Mouse (Mus musculus) small intestine, adult 2 months (tissue): ENCODE results near the gene Sstr4. TPM values are rescaled to one million over a fixed set of nuclear protein-coding genes. Genes with fewer than 3 reads are reported as not detected.

Experiments
- H3K27ac ChIP-seq: fragments of 200-500 bp; 2 replicates; pipeline ENCODE4 v1.5.1; 2012; ENCODE audit warnings: low read depth, low read length, control low read depth, inconsistent platforms; ENCODE audit not compliant: insufficient read depth
- H3K27me3 ChIP-seq: fragments of 200-500 bp; 2 replicates; pipeline ENCODE4 v1.6.1; 2012; ENCODE audit warnings: mild to moderate bottlenecking, moderate library complexity, low read length, inconsistent platforms; ENCODE audit not compliant: control insufficient read depth, insufficient read depth
- H3K36me3 ChIP-seq: fragments of 200-500 bp; 2 replicates; pipeline ENCODE4 v1.6.1; 2012; ENCODE audit warnings: mild to moderate bottlenecking, low read length, control low read depth, inconsistent platforms; ENCODE audit not compliant: control insufficient read depth, insufficient read depth
- H3K4me1 ChIP-seq: fragments of 200-500 bp; 2 replicates; pipeline ENCODE4 v1.6.1; 2012; ENCODE audit warnings: low read length, inconsistent platforms, mixed read lengths; ENCODE audit not compliant: control insufficient read depth, insufficient read depth, insufficient read length
- H3K4me3 ChIP-seq: fragments of 200-500 bp; 2 replicates; pipeline ENCODE4 v1.5.1; 2012; ENCODE audit warnings: low read depth, mild to moderate bottlenecking, control low read depth, inconsistent platforms, low read length, moderate library complexity
- CTCF ChIP-seq: fragments of 200-500 bp; IDR thresholded peaks from 2 replicates; pipeline ENCODE4 v1.5.1; 2012; ENCODE audit warnings: low read depth, mild to moderate bottlenecking, control low read depth, inconsistent platforms, low read length, moderate library complexity, mixed read lengths; ENCODE audit not compliant: insufficient replicate concordance, insufficient read length; ENCODE audit errors: extremely low read depth
- POLR2A ChIP-seq: fragments of 200-500 bp; IDR thresholded peaks from 2 replicates; pipeline ENCODE4 v1.6.1; 2012; ENCODE audit warnings: low read depth, mild to moderate bottlenecking, control low read depth, inconsistent platforms, low read length, moderate library complexity
- WGBS: fragments of 180-500 bp; shearing (Covaris S2); methylation state at CpG from one replicate; pipeline ENCODE4 v1.1.7; 2018; 5-methylcytosine and 5-hydroxymethylcytosine counted together
- polyA plus RNA-seq: library from polyadenylated mRNA; depleted of rRNA; stranded (reverse); fragments of >200 nt; gene quantifications from 2 replicates; pipeline ENCODE4 v1.2.3, GENCODE M21; 2012

Sstr4 gene
- polyA plus RNA-seq, 1 experiment = 0.85 TPM

DNA sequence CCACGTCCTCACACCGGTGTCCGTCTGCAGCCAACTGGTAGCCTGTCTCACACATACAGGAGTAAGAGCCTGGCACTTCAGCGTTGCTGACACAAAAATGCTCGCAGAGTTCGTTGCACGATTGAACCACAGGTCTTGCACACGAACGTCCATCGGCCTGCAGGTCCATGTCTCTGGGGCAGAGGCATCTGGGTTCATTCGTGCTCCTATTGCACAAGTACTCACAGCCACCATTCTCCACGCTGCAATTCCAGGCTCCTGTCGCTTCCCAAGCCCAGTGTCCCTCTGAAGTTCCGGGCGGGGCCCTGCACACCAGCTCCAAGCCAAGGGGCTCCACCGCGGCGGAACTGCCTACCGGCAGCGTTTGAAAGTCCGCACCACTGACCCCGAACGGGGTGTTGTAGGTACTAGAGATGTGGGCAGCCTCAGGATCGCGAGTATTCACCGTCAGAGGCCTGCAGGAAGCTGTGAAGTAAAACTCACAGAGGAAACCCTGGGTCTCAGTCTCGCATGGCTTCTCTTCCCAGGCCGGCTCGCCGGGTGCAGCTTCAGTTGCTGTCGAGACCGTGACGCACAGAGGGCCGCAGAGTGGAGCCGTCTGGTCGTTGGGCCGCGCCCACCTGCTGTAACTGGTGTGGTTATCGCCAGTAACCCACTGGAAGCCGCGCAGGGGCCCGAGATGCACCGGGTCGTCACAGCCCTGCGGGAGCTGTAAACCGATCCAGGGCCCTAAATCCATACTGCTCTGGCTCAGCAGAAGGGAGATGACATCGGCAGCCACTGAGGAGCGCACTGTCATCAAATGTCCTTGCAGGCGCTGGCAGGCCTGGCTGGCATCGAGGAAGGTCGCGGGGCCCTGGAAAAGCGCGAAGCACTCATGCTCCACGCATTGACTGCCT is 12.1 kb downstream of the Sstr4 start:
- TF ChIP-seq POLR2A (no peak), CTCF (no peak)
- Histone ChIP-seq H3K4me1 (peaks cover 1% of the 10 kb centered on the region; the same call in 1 of the 2 replicates), H3K36me3 (no peaks in the 10 kb centered on the region), H3K4me3 (peak overlapping the region; percentile 63), H3K27me3 (no peaks in the 10 kb centered on the region), H3K27ac (peak overlapping the region; percentile 54)
- WGBS = 11% methylated on average over 55 of the region's 55 CpGs

DNA sequence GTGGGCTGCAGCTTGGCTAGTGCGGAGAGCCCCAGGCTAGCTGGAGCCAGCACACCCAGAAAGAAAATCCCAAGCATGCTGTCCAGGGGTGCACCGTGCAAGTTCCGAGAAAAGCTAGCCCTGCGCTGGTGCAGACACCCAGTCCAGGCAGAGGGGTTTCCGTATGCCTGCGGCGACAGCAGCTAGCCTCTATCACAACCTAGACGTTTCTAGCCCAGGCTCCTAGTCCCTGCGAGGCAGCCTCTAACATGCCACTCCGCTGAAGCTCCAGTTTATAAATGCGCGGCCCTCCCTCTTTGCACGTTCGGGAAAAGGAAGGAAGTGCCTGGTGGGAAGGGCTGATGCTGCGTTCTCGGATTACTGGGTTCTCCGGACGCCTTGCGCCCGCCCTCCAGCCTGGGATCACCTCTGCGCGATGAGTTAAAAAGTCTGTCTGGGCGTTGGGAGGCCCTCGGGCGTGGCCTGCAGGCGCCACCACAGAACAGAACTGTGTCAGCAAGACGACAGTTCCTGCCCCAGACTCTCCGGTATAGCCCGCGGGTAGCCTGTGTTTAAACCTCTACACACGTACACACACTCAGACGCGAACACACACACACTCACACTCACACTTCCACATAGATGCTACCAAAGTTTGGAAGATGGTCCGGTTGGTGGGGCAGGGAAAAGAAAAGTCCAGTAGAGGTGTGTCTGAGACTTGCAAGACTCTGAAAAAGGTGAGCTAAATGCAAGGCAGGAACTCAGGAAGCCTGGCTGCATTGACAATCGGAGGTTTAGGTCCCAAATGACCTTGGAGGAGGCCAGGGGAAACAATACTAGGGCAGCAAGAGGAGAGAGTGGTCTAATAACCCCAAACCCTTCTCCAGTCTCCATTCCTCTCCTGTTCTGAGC is 13.0 kb downstream of the Sstr4 start, which contains the start of gene Thbd:
Gene Thbd (minus strand): TSS at position 319 of the 891 bp plus-strand sequence.
- peak within 1 kb of the TSS; percentile 63 for H3K4me3 ChIP-seq
- no peaks in the 10 kb centered on the region for H3K27me3 ChIP-seq
- WGBS = 3% methylated on average over 35 of the region's 35 CpGs
- no peaks in the 10 kb centered on the region for H3K4me1 ChIP-seq
- TF ChIP-seq CTCF (no peak), POLR2A (peak; percentile 53; the same call in 1 of the 2 replicates)
- peak within 1 kb of the TSS; percentile 54 for H3K27ac ChIP-seq
- H3K36me3 ChIP-seq = no peaks in the 10 kb centered on the region

DNA sequence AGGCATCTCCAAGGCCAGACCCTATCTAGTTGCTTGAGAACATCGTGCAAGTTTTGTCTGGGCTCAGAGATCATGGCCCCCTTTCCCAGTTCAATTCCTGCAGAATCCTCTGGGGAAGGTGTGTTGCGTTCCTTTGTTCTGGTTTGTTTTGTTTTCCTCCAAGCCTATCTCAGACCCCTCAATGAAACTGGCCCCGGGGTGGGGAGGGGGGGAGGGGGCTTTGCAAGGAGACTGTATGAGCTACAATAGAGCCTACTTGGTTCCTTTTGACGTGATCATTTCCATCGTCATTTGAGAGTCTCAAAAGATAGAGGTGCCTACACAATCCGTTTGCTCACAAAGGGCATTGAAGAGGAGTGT is 13.6 kb downstream of the Sstr4 start:
- no peaks in the 10 kb centered on the region for H3K27me3 ChIP-seq
- TF ChIP-seq CTCF (no peak), POLR2A (no peak)
- H3K36me3 ChIP-seq = no peaks in the 10 kb centered on the region
- H3K4me1 ChIP-seq = no peaks in the 10 kb centered on the region
- H3K4me3 ChIP-seq = 0 out of 2 replicates have a peak overlapping the region, but pooled peaks have one; percentile 63
- 22% methylated on average over 6 of the region's 6 CpGs for WGBS
- peak overlapping the region; percentile 42; the same call in 1 of the 2 replicates for H3K27ac ChIP-seq

GRCm38 (mm10) chr2:148409141-148409540 is 14.0 kb downstream of the Sstr4 start:
- H3K36me3 ChIP-seq = no peaks in the 10 kb centered on the region
- no peaks in the 10 kb centered on the region for H3K4me1 ChIP-seq
- H3K27me3 ChIP-seq = no peaks in the 10 kb centered on the region
- 20% methylated on average over 9 of the region's 9 CpGs for WGBS
- H3K4me3 ChIP-seq = no peak overlapping the region
- TF ChIP-seq POLR2A = no peak
- TF ChIP-seq CTCF = peak; percentile 50; the same call in 1 of the 2 replicates
- H3K27ac ChIP-seq = no peak overlapping the region

GRCm38 (mm10) chr2:148409821-148410220 is 14.7 kb downstream of the Sstr4 start:
- no peak for TF ChIP-seq POLR2A
- no peak for TF ChIP-seq CTCF
- no peak overlapping the region for H3K4me3 ChIP-seq
- H3K27me3 ChIP-seq = no peaks in the 10 kb centered on the region
- H3K27ac ChIP-seq = no peak overlapping the region
- no peaks in the 10 kb centered on the region for H3K36me3 ChIP-seq
- 78% methylated on average over 1 of the region's 1 CpGs for WGBS
- H3K4me1 ChIP-seq = no peaks in the 10 kb centered on the region

- 65% methylated on average over 3 of the region's 3 CpGs for WGBS
- no peak overlapping the region for H3K27ac ChIP-seq
- no peaks in the 10 kb centered on the region for H3K27me3 ChIP-seq
- no peak overlapping the region for H3K4me3 ChIP-seq
- no peaks in the 10 kb centered on the region for H3K36me3 ChIP-seq
- TF ChIP-seq CTCF (no peak), POLR2A (no peak)
- no peaks in the 10 kb centered on the region for H3K4me1 ChIP-seq
These were observed 24.0 kb downstream of the Sstr4 start for GRCm38 (mm10) chr2:148419151-148419550.

- no peaks in the 10 kb centered on the region for H3K36me3 ChIP-seq
- no peak overlapping the region for H3K4me3 ChIP-seq
- H3K4me1 ChIP-seq = no peaks in the 10 kb centered on the region
- no peak for TF ChIP-seq POLR2A
- no peak for TF ChIP-seq CTCF
- 67% methylated on average over 2 of the region's 2 CpGs for WGBS
- H3K27me3 ChIP-seq = no peaks in the 10 kb centered on the region
- no peak overlapping the region for H3K27ac ChIP-seq
These were observed 24.6 kb downstream of the Sstr4 start for GRCm38 (mm10) chr2:148419776-148420175.
